Mouse (Mus musculus) heart, postnatal 0 days (tissue): Measurements from ENCODE around the gene Ier3.

Experiments
- CTCF ChIP-seq: IDR thresholded peaks from 2 replicates; pipeline ENCODE4 v1.5.1; 2016; ENCODE audit warnings: antibody characterized with exemption, control low read depth, low read depth
- EP300 ChIP-seq: IDR thresholded peaks from 2 replicates; pipeline ENCODE4 v1.6.1; 2016; ENCODE audit warnings: antibody characterized with exemption, low read depth

GRCm38 (mm10) chr17:35833894-35834293 lies 12.4 kb downstream of the Ier3 start:
- TF ChIP-seq CTCF (no peak), EP300 (no peak)
